In genomic region chr4:129120520-129121445, GRCm38 (mm10) we compare ENCODE assay signal across 8 mouse cellular contexts. TPM values are rescaled to one million over a fixed set of nuclear protein-coding genes. Genes with fewer than 3 reads are reported as not detected.
DNase-seq lines count a peak whose midpoint lies in the region; ATAC-seq and TF ChIP-seq lines count a peak whose summit lies in the region.

No protein-coding gene starts in this region.

- 2% methylated on average over 42 of the region's 59 CpGs for WGBS in heart, embryonic 16.5 days
- WGBS in lung, embryonic 15.5 days: 2% methylated on average over 50 of the region's 59 CpGs
- WGBS in olfactory bulb, adult 2 months: 1% methylated on average over 59 of the region's 59 CpGs

- peak overlapping the region; percentile 73 for H3K4me2 ChIP-seq in heart, embryonic 16.5 days (ENCODE audit: low read depth, low read length)
- peak overlapping the region; percentile 91 for H3K4me2 ChIP-seq in lung, embryonic 15.5 days

- ATAC-seq in heart, embryonic 16.5 days (replicated peaks; ENCODE audit: extremely low read depth, insufficient read depth, low FRiP score): peak; percentile 53
- ATAC-seq in lung, embryonic 15.5 days (ENCODE audit: borderline replicate concordance, extremely low read depth, low FRiP score, low TSS enrichment): peak; percentile 60; the same call in 1 of the 2 replicates

- H3K4me3 ChIP-seq in heart, embryonic 16.5 days (ENCODE audit: low read length): peak overlapping the region; percentile 48
- peak overlapping the region; percentile 44 for H3K4me3 ChIP-seq in lung, embryonic 15.5 days
- peak overlapping the region; percentile 57 for H3K4me3 ChIP-seq in olfactory bulb, adult 2 months (ENCODE audit: insufficient read depth, low read depth, low read length)

- no peak for TF ChIP-seq CTCF in olfactory bulb, adult 2 months (IDR thresholded peaks at IDR 0.05; ENCODE audit: insufficient read depth, low read depth, low read length)

- H3K27me3 ChIP-seq in heart, embryonic 16.5 days (ENCODE audit: control insufficient read depth, insufficient read depth, low read length): peaks cover 55% of the 10 kb centered on the region
- peaks cover 72% of the 10 kb centered on the region for H3K27me3 ChIP-seq in lung, embryonic 15.5 days

- TF ChIP-seq POLR2A in olfactory bulb, adult 2 months (IDR thresholded peaks at IDR 0.05; ENCODE audit: insufficient read depth, low read depth, low read length): no peak

- H3K4me1 ChIP-seq in heart, embryonic 16.5 days (ENCODE audit: control insufficient read depth, insufficient read depth, low read length): peaks cover 10% of the 10 kb centered on the region
- peaks cover 22% of the 10 kb centered on the region for H3K4me1 ChIP-seq in lung, embryonic 15.5 days
- peaks cover 31% of the 10 kb centered on the region for H3K4me1 ChIP-seq in olfactory bulb, adult 2 months (ENCODE audit: control insufficient read depth, insufficient read depth, low read length)

- no peak overlapping the region for H3K27ac ChIP-seq in heart, embryonic 16.5 days (ENCODE audit: low read length)
- no peak overlapping the region for H3K27ac ChIP-seq in lung, embryonic 15.5 days
- H3K27ac ChIP-seq in olfactory bulb, adult 2 months (ENCODE audit: insufficient read depth, low read depth, low read length): no peak overlapping the region

- no peak overlapping the region for H3K9ac ChIP-seq in heart, embryonic 16.5 days (ENCODE audit: low read length)
- H3K9ac ChIP-seq in lung, embryonic 15.5 days: no peak overlapping the region

- DNase-seq in left cerebral cortex, adult 18-20 months (ENCODE audit: low spot score in 2 of 2): peak; percentile 64 to 78
- DNase-seq in left cerebral cortex, adult 9 months (ENCODE audit: low spot score in 2 of 2): no peak
- peak; percentile 84 for DNase-seq in embryo, embryonic 11 days
- DNase-seq in kidney, postnatal 25 days: peak; percentile 71
- DNase-seq in thymus, postnatal 25 days: peak; percentile 71

- H3K9me3 ChIP-seq in heart, embryonic 16.5 days (replicated peaks; ENCODE audit: control insufficient read depth, low read length): no peaks in the 10 kb centered on the region
- H3K9me3 ChIP-seq in lung, embryonic 15.5 days: no peaks in the 10 kb centered on the region

- H3K36me3 ChIP-seq in heart, embryonic 16.5 days (ENCODE audit: control insufficient read depth, insufficient read depth): no peaks in the 10 kb centered on the region
- no peaks in the 10 kb centered on the region for H3K36me3 ChIP-seq in lung, embryonic 15.5 days

RNA-seq across cellular contexts. Expression of gene Hpca, which starts 1.1 kb away (rescaled TPM):
- total RNA-seq in left cerebral cortex, adult 18-20 months (2021): 100 to 1,000 TPM; 684 to 738 TPM
- 0.60 and 0.88 TPM in 2 replicates for polyA plus RNA-seq in heart, embryonic 16.5 days (2015; fragmentation: Nextera tagmentation; extraction: Ambion mirVana)
- polyA plus RNA-seq in lung, embryonic 15.5 days (2015; fragmentation: Nextera tagmentation; extraction: Ambion mirVana): 2.3 and 2.6 TPM in 2 replicates
- not detected in 2 replicates for polyA plus RNA-seq in olfactory bulb, adult 2 months (2012; ENCODE audit: insufficient read depth, insufficient read length, low replicate concordance, missing spikeins)

RNA-seq across cellular contexts. Expression of gene Tmem54, which starts 15.4 kb away (rescaled TPM):
- total RNA-seq in left cerebral cortex, adult 18-20 months (2021): not detected
- 0.96 and 1.7 TPM in 2 replicates for polyA plus RNA-seq in heart, embryonic 16.5 days (2015; fragmentation: Nextera tagmentation; extraction: Ambion mirVana)
- 16.7 and 18.8 TPM in 2 replicates for polyA plus RNA-seq in lung, embryonic 15.5 days (2015; fragmentation: Nextera tagmentation; extraction: Ambion mirVana)
- polyA plus RNA-seq in olfactory bulb, adult 2 months (2012; ENCODE audit: insufficient read depth, insufficient read length, low replicate concordance, missing spikeins): not detected in 2 replicates

RNA-seq across cellular contexts. Expression of gene Fndc5, which starts 16.0 kb away (rescaled TPM):
- total RNA-seq in left cerebral cortex, adult 18-20 months (2021): 10 to 100 TPM; 55.0 to 63.3 TPM
- polyA plus RNA-seq in heart, embryonic 16.5 days (2015; fragmentation: Nextera tagmentation; extraction: Ambion mirVana): 9.2 and 10.9 TPM in 2 replicates
- 2.7 and 3.7 TPM in 2 replicates for polyA plus RNA-seq in lung, embryonic 15.5 days (2015; fragmentation: Nextera tagmentation; extraction: Ambion mirVana)
- polyA plus RNA-seq in olfactory bulb, adult 2 months (2012; ENCODE audit: insufficient read depth, insufficient read length, low replicate concordance, missing spikeins): not detected in 2 replicates

Comparison
In these comparisons a context has a peak if more than half of its experiments do, and no peak if none do; other contexts are left out.
1. DNase-seq: peak in left cerebral cortex, adult 18-20 months (2 of 2), embryo, embryonic 11 days (single experiment), kidney, postnatal 25 days (2 of 2) and thymus, postnatal 25 days (single experiment); none in left cerebral cortex, adult 9 months (0 of 2).
2. Peak in every context shown above with its lines, with median percentiles within 50 percentile points of each other: H3K4me3 ChIP-seq.